Mouse (Mus musculus): ENCODE measurements around the gene Alpk1. TPM values are rescaled to one million over a fixed set of nuclear protein-coding genes. Genes with fewer than 3 reads are reported as not detected.

The Alpk1 gene
- polyA plus RNA-seq, 1 experiment from 2014 or later = 0.61 TPM

- peaks cover 88% of the 10 kb centered on the region for H3K27me3 ChIP-seq (ENCODE audit: insufficient read depth, low read length)
- no peak overlapping the region for H3K4me3 ChIP-seq (replicated peaks; ENCODE audit: low read depth, low read length)
- no peak overlapping the region for H3K9ac ChIP-seq (ENCODE audit: low read depth, low read length)
- no peaks in the 10 kb centered on the region for H3K9me3 ChIP-seq (replicated peaks; ENCODE audit: low read length)
- TF ChIP-seq CTCF (IDR thresholded peaks at IDR 0.05; ENCODE audit: low read depth) = no peak
- 3% methylated on average over 17 of the region's 17 CpGs for WGBS
- no peaks in the 10 kb centered on the region for H3K36me3 ChIP-seq (ENCODE audit: insufficient read depth, low read length)
- H3K4me2 ChIP-seq (ENCODE audit: low read length) = no peak overlapping the region
- no peak for ATAC-seq (replicated peaks; ENCODE audit: low FRiP score, low read depth)
- H3K4me1 ChIP-seq (replicated peaks; ENCODE audit: insufficient read depth, low read length) = peaks cover 23% of the 10 kb centered on the region
- no peak for DNase-seq (ENCODE audit: low spot score)
- H3K27ac ChIP-seq = no peak overlapping the region
Measured at GRCm38 (mm10) chr3:127630735-127631372, 149.5 kb downstream of the Alpk1 start.

GRCm38 (mm10) chr3:127630190-127630589 is 150.1 kb downstream of the Alpk1 start:
- H3K4me1 ChIP-seq (replicated peaks; ENCODE audit: insufficient read depth, low read length) = peaks cover 23% of the 10 kb centered on the region
- ATAC-seq (replicated peaks; ENCODE audit: low FRiP score, low read depth) (no peak), DNase-seq (ENCODE audit: low spot score) (no peak)
- no peak overlapping the region for H3K9ac ChIP-seq (ENCODE audit: low read depth, low read length)
- WGBS = 3% methylated on average over 1 of the region's 1 CpGs
- no peak overlapping the region for H3K27ac ChIP-seq
- no peaks in the 10 kb centered on the region for H3K36me3 ChIP-seq (ENCODE audit: insufficient read depth, low read length)
- peaks cover 92% of the 10 kb centered on the region for H3K27me3 ChIP-seq (ENCODE audit: insufficient read depth, low read length)
- H3K4me2 ChIP-seq (ENCODE audit: low read length) = no peak overlapping the region
- H3K4me3 ChIP-seq (replicated peaks; ENCODE audit: low read depth, low read length) = no peak overlapping the region
- no peaks in the 10 kb centered on the region for H3K9me3 ChIP-seq (replicated peaks; ENCODE audit: low read length)
- no peak for TF ChIP-seq CTCF (IDR thresholded peaks at IDR 0.05; ENCODE audit: low read depth)

- Histone ChIP-seq H3K4me1 (replicated peaks; ENCODE audit: insufficient read depth, low read length) (peaks cover 14% of the 10 kb centered on the region; the same call in 1 of the 2 replicates), H3K4me3 (replicated peaks; ENCODE audit: low read depth, low read length) (no peak overlapping the region), H3K4me2 (ENCODE audit: low read length) (no peak overlapping the region), H3K9ac (ENCODE audit: low read depth, low read length) (no peak overlapping the region), H3K9me3 (replicated peaks; ENCODE audit: low read length) (no peaks in the 10 kb centered on the region), H3K27me3 (ENCODE audit: insufficient read depth, low read length) (peaks cover 82% of the 10 kb centered on the region), H3K36me3 (ENCODE audit: insufficient read depth, low read length) (no peaks in the 10 kb centered on the region), H3K27ac (no peak overlapping the region)
- no peak for ATAC-seq (replicated peaks; ENCODE audit: low FRiP score, low read depth)
- 2% methylated on average over 37 of the region's 37 CpGs for WGBS
- TF ChIP-seq CTCF (IDR thresholded peaks at IDR 0.05; ENCODE audit: low read depth) = no peak
- DNase-seq (ENCODE audit: low spot score) = no peak
Measured at GRCm38 (mm10) chr3:127628311-127629184, 151.8 kb downstream of the Alpk1 start.

GRCm38 (mm10) chr3:127627956-127628310 is 152.4 kb downstream of the Alpk1 start:
- Histone ChIP-seq H3K4me2 (ENCODE audit: low read length) (no peak overlapping the region), H3K27ac (no peak overlapping the region), H3K9ac (ENCODE audit: low read depth, low read length) (no peak overlapping the region), H3K27me3 (ENCODE audit: insufficient read depth, low read length) (peaks cover 76% of the 10 kb centered on the region), H3K36me3 (ENCODE audit: insufficient read depth, low read length) (no peaks in the 10 kb centered on the region), H3K4me3 (replicated peaks; ENCODE audit: low read depth, low read length) (no peak overlapping the region), H3K4me1 (replicated peaks; ENCODE audit: insufficient read depth, low read length) (peaks cover 9% of the 10 kb centered on the region; the same call in 1 of the 2 replicates), H3K9me3 (replicated peaks; ENCODE audit: low read length) (no peaks in the 10 kb centered on the region)
- ATAC-seq (replicated peaks; ENCODE audit: low FRiP score, low read depth) (no peak), DNase-seq (ENCODE audit: low spot score) (no peak)
- WGBS = 1% methylated on average over 9 of the region's 9 CpGs
- TF ChIP-seq CTCF (IDR thresholded peaks at IDR 0.05; ENCODE audit: low read depth) = no peak

- Histone ChIP-seq H3K4me2 (ENCODE audit: low read length) (no peak overlapping the region), H3K4me1 (replicated peaks; ENCODE audit: insufficient read depth, low read length) (0 out of 2 replicates have a peak, but pooled peaks cover 4% of the 10 kb centered on the region), H3K27ac (no peak overlapping the region), H3K9me3 (replicated peaks; ENCODE audit: low read length) (no peaks in the 10 kb centered on the region), H3K36me3 (ENCODE audit: insufficient read depth, low read length) (no peaks in the 10 kb centered on the region), H3K9ac (ENCODE audit: low read depth, low read length) (no peak overlapping the region), H3K27me3 (ENCODE audit: insufficient read depth, low read length) (peaks cover 70% of the 10 kb centered on the region), H3K4me3 (replicated peaks; ENCODE audit: low read depth, low read length) (no peak overlapping the region)
- WGBS = 2% methylated on average over 28 of the region's 28 CpGs
- no peak for DNase-seq (ENCODE audit: low spot score)
- no peak for TF ChIP-seq CTCF (IDR thresholded peaks at IDR 0.05; ENCODE audit: low read depth)
- no peak for ATAC-seq (replicated peaks; ENCODE audit: low FRiP score, low read depth)
Measured at GRCm38 (mm10) chr3:127627151-127627955, 153.0 kb downstream of the Alpk1 start.

GRCm38 (mm10) chr3:127626524-127626923 is 153.8 kb downstream of the Alpk1 start:
- 9% methylated on average over 3 of the region's 3 CpGs for WGBS
- H3K4me1 ChIP-seq (replicated peaks; ENCODE audit: insufficient read depth, low read length) = no peaks in the 10 kb centered on the region
- H3K4me2 ChIP-seq (ENCODE audit: low read length) = no peak overlapping the region
- H3K36me3 ChIP-seq (ENCODE audit: insufficient read depth, low read length) = no peaks in the 10 kb centered on the region
- ATAC-seq (replicated peaks; ENCODE audit: low FRiP score, low read depth) = no peak
- no peak overlapping the region for H3K27ac ChIP-seq
- no peak for DNase-seq (ENCODE audit: low spot score)
- H3K9ac ChIP-seq (ENCODE audit: low read depth, low read length) = no peak overlapping the region
- TF ChIP-seq CTCF (IDR thresholded peaks at IDR 0.05; ENCODE audit: low read depth) = no peak
- no peaks in the 10 kb centered on the region for H3K9me3 ChIP-seq (replicated peaks; ENCODE audit: low read length)
- peaks cover 62% of the 10 kb centered on the region for H3K27me3 ChIP-seq (ENCODE audit: insufficient read depth, low read length)
- no peak overlapping the region for H3K4me3 ChIP-seq (replicated peaks; ENCODE audit: low read depth, low read length)

All from kidney, postnatal 0 days (tissue).